Mouse (Mus musculus) midbrain, embryonic 11.5 days (tissue): ENCODE data around the gene Ubash3b. TPM values are rescaled to one million over a fixed set of nuclear protein-coding genes. Genes with fewer than 3 reads are reported as not detected.
A peak's percentile ranks its signal among the peaks of the same experiment; 100 is the strongest.

Experiments
- ATAC-seq: fragments of 200-750 bp; cut with Nextera tagmentation; 2 replicates; pipeline ENCODE4 v1.8.0; 2017; ENCODE audit warnings: moderate TSS enrichment, moderate library complexity; ENCODE audit not compliant: low FRiP score
- DNase-seq: peaks from one replicate; pipeline ENCODE4 v3.0.0; 2015; ENCODE audit warnings: low spot score; ENCODE audit errors: missing footprints
- H3K27ac ChIP-seq: fragments of 300-500 bp; sonication (generic); 2 replicates; pipeline ENCODE4 v1.5.1; 2014; ENCODE audit warnings: low read depth, low read length
- H3K27me3 ChIP-seq: fragments of 300-500 bp; sonication (generic); 2 replicates; pipeline ENCODE4 v1.6.1; 2014; ENCODE audit warnings: mild to moderate bottlenecking, low read length, moderate library complexity, mixed read lengths; ENCODE audit not compliant: control insufficient read depth, insufficient read depth
- H3K36me3 ChIP-seq: fragments of 300-500 bp; sonication (generic); 2 replicates; pipeline ENCODE4 v1.6.1; 2014; ENCODE audit warnings: mild to moderate bottlenecking, low read length, moderate library complexity, mixed read lengths; ENCODE audit not compliant: control insufficient read depth, insufficient read depth
- H3K4me1 ChIP-seq: fragments of 300-500 bp; sonication (generic); 2 replicates; pipeline ENCODE4 v1.6.1; 2014; ENCODE audit warnings: low read length; ENCODE audit not compliant: control insufficient read depth, insufficient read depth
- H3K4me2 ChIP-seq: fragments of 300-500 bp; sonication (generic); 2 replicates; pipeline ENCODE4 v1.6.1; 2014; ENCODE audit warnings: mild to moderate bottlenecking, moderate library complexity
- H3K4me3 ChIP-seq: fragments of 300-500 bp; sonication (generic); 2 replicates; pipeline ENCODE4 v1.5.1; 2014; ENCODE audit warnings: low read depth, low read length
- H3K9ac ChIP-seq: fragments of 300-500 bp; sonication (generic); 2 replicates; pipeline ENCODE4 v1.6.1; 2014; ENCODE audit warnings: low read length
- H3K9me3 ChIP-seq: fragments of 300-500 bp; sonication (generic); 2 replicates; pipeline ENCODE4 v1.6.1; 2016; ENCODE audit warnings: low read length; ENCODE audit not compliant: control insufficient read depth
- WGBS: fragments of 180-500 bp; shearing (Covaris S2); extraction: QIAGEN DNeasy Blood & Tissue Kit; methylation state at CpG from one replicate; pipeline ENCODE4 v1.1.7; 2014; 5-methylcytosine and 5-hydroxymethylcytosine counted together
- polyA plus RNA-seq: library from polyadenylated mRNA; unstranded; fragments of >200 nt; fragmentation: Nextera tagmentation; extraction: Ambion mirVana; gene quantifications from 2 replicates; pipeline ENCODE4 v1.2.1, GENCODE M21; 2014

Gene Ubash3b
- polyA plus RNA-seq, 1 experiment from 2014 or later: 9.4 TPM

- 45% methylated on average over 4 of the region's 4 CpGs for WGBS
- H3K27ac ChIP-seq: no peak overlapping the region
- ATAC-seq (peak; percentile 35; the same call in 1 of the 2 replicates), DNase-seq (peak; percentile 93)
- H3K4me2 ChIP-seq: no peak overlapping the region
- H3K9ac ChIP-seq: no peak overlapping the region
- no peaks in the 10 kb centered on the region for H3K4me1 ChIP-seq
- H3K27me3 ChIP-seq: no peaks in the 10 kb centered on the region
- H3K36me3 ChIP-seq: no peaks in the 10 kb centered on the region
- H3K4me3 ChIP-seq: no peak overlapping the region
- no peaks in the 10 kb centered on the region for H3K9me3 ChIP-seq
These were observed 171.4 kb downstream of the Ubash3b start for GRCm38 (mm10) chr9:40989940-40990588.

- no peak overlapping the region for H3K4me3 ChIP-seq
- H3K9ac ChIP-seq: no peak overlapping the region
- 67% methylated on average over 3 of the region's 3 CpGs for WGBS
- no peak for ATAC-seq
- H3K36me3 ChIP-seq: no peaks in the 10 kb centered on the region
- no peaks in the 10 kb centered on the region for H3K27me3 ChIP-seq
- H3K9me3 ChIP-seq: no peaks in the 10 kb centered on the region
- DNase-seq: no peak
- H3K4me1 ChIP-seq: no peaks in the 10 kb centered on the region
- no peak overlapping the region for H3K4me2 ChIP-seq
- H3K27ac ChIP-seq: no peak overlapping the region
These were observed 177.2 kb downstream of the Ubash3b start for GRCm38 (mm10) chr9:40984313-40984712.

- ATAC-seq (no peak), DNase-seq (no peak)
- H3K4me1 ChIP-seq: no peaks in the 10 kb centered on the region
- no peaks in the 10 kb centered on the region for H3K36me3 ChIP-seq
- H3K27me3 ChIP-seq: no peaks in the 10 kb centered on the region
- no peak overlapping the region for H3K9ac ChIP-seq
- H3K4me3 ChIP-seq: no peak overlapping the region
- H3K4me2 ChIP-seq: no peak overlapping the region
- no peaks in the 10 kb centered on the region for H3K9me3 ChIP-seq
- H3K27ac ChIP-seq: no peak overlapping the region
- 90% methylated on average over 3 of the region's 3 CpGs for WGBS
These were observed 177.7 kb downstream of the Ubash3b start for GRCm38 (mm10) chr9:40983758-40984157.

- WGBS: 40% methylated on average over 6 of the region's 6 CpGs
These were observed 179.0 kb downstream of the Ubash3b start for GRCm38 (mm10) chr9:40982480-40982879.

GRCm38 (mm10) chr9:40974042-40974801 lies 187.3 kb downstream of the Ubash3b start:
- Histone ChIP-seq H3K9ac (no peak overlapping the region), H3K4me2 (no peak overlapping the region), H3K9me3 (no peaks in the 10 kb centered on the region), H3K27me3 (no peaks in the 10 kb centered on the region), H3K4me1 (no peaks in the 10 kb centered on the region), H3K4me3 (no peak overlapping the region), H3K27ac (no peak overlapping the region), H3K36me3 (no peaks in the 10 kb centered on the region)
- WGBS: 80% methylated on average over 11 of the region's 11 CpGs
- ATAC-seq: no peak
- no peak for DNase-seq

More at GRCm38 (mm10) chr9:40982480-40982879, 179.0 kb downstream of the Ubash3b start:
- Histone ChIP-seq H3K4me1 (no peaks in the 10 kb centered on the region), H3K4me2 (no peak overlapping the region), H3K9me3 (no peaks in the 10 kb centered on the region), H3K36me3 (no peaks in the 10 kb centered on the region), H3K4me3 (no peak overlapping the region), H3K27ac (no peak overlapping the region), H3K27me3 (no peaks in the 10 kb centered on the region), H3K9ac (no peak overlapping the region)
- DNase-seq (no peak), ATAC-seq (no peak)

GRCm38 (mm10) chr9:40964418-40964714 lies 197.1 kb downstream of the Ubash3b start:
- Histone ChIP-seq H3K27ac (no peak overlapping the region), H3K27me3 (peaks cover 16% of the 10 kb centered on the region), H3K4me3 (peak overlapping the region; percentile 51), H3K9me3 (no peaks in the 10 kb centered on the region), H3K4me1 (peaks cover 9% of the 10 kb centered on the region), H3K9ac (peak overlapping the region; percentile 66), H3K4me2 (peak overlapping the region; percentile 95), H3K36me3 (no peaks in the 10 kb centered on the region)
- 12% methylated on average over 7 of the region's 7 CpGs for WGBS
- no peak for DNase-seq
- ATAC-seq: peak; percentile 33; the same call in 1 of the 2 replicates

- peak within 1 kb of the TSS; percentile 95 for H3K4me2 ChIP-seq
- H3K4me1 ChIP-seq: peaks cover 9% of the 10 kb centered on the region
- H3K9ac ChIP-seq: peak within 1 kb of the TSS; percentile 66
- H3K36me3 ChIP-seq: no peaks in the 10 kb centered on the region
- DNase-seq: peak; percentile 93
- no peaks in the 10 kb centered on the region for H3K9me3 ChIP-seq
- WGBS: under 1% methylated on average over 37 of the region's 51 CpGs
- peak within 1 kb of the TSS; percentile 51 for H3K4me3 ChIP-seq
- H3K27ac ChIP-seq: peak within 1 kb of the TSS; percentile 2; the same call in 1 of the 2 replicates
- H3K27me3 ChIP-seq: peaks cover 16% of the 10 kb centered on the region
- peak; percentile 80 for ATAC-seq
These were observed 197.7 kb downstream of the Ubash3b start, which contains the start of gene Jhy for GRCm38 (mm10) chr9:40963586-40964417. TSS of gene Jhy (minus strand) at chr9:40964118.

- Histone ChIP-seq H3K9ac (no peak overlapping the region), H3K36me3 (no peaks in the 10 kb centered on the region), H3K9me3 (no peaks in the 10 kb centered on the region), H3K4me2 (no peak overlapping the region), H3K4me1 (peaks cover 9% of the 10 kb centered on the region), H3K4me3 (no peak overlapping the region), H3K27ac (no peak overlapping the region), H3K27me3 (peaks cover 16% of the 10 kb centered on the region)
- ATAC-seq: no peak
- WGBS: 72% methylated on average over 3 of the region's 3 CpGs
- no peak for DNase-seq
These were observed 200.1 kb downstream of the Ubash3b start for GRCm38 (mm10) chr9:40961401-40961800.
